Mouse (Mus musculus) liver, embryonic 11.5 days (tissue): ENCODE results near the gene Gm4301. TPM values are rescaled to one million over a fixed set of nuclear protein-coding genes. Genes with fewer than 3 reads are reported as not detected.

Experiments
- polyA plus RNA-seq: library from polyadenylated mRNA; unstranded; fragments of >200 nt; fragmentation: Nextera tagmentation; extraction: Ambion mirVana; gene quantifications from 2 replicates; pipeline ENCODE4 v1.2.1, GENCODE M21; 2014

Gene Gm4301
- polyA plus RNA-seq, 1 experiment from 2014 or later: not detected

Other genes starting within 250 kb of the Gm4301 start
- not detected in 2 replicates for gene Gm4302, start 5.2 kb downstream of the Gm4301 start, polyA plus RNA-seq
- gene Gm4303, start 10.3 kb downstream of the Gm4301 start, polyA plus RNA-seq: not detected in 2 replicates
- gene Gm4305, start 15.4 kb downstream of the Gm4301 start, polyA plus RNA-seq: not detected in 2 replicates
- gene Gm4307, start 25.7 kb downstream of the Gm4301 start, polyA plus RNA-seq: not detected in 2 replicates
- not detected in 2 replicates for gene Gm4312, start 46.9 kb downstream of the Gm4301 start, polyA plus RNA-seq
- gene Tmtc3, start 151.7 kb downstream of the Gm4301 start, polyA plus RNA-seq: 18.5 and 21.0 TPM in 2 replicates
- gene Cep290, start 151.9 kb downstream of the Gm4301 start, polyA plus RNA-seq: 5.4 and 6.5 TPM in 2 replicates